Mouse (Mus musculus) stomach, postnatal 0 days (tissue): ENCODE measurements around the gene D8Ertd738e.

ENCODE experiments used
- CTCF ChIP-seq: IDR thresholded peaks from 2 replicates; pipeline ENCODE4 v1.5.1; 2016; ENCODE audit warnings: antibody characterized with exemption, low read depth, mild to moderate bottlenecking, moderate library complexity
- EP300 ChIP-seq: optimal IDR thresholded peaks from 2 replicates; pipeline ENCODE3; 2016; ENCODE audit warnings: antibody characterized with exemption

DNA sequence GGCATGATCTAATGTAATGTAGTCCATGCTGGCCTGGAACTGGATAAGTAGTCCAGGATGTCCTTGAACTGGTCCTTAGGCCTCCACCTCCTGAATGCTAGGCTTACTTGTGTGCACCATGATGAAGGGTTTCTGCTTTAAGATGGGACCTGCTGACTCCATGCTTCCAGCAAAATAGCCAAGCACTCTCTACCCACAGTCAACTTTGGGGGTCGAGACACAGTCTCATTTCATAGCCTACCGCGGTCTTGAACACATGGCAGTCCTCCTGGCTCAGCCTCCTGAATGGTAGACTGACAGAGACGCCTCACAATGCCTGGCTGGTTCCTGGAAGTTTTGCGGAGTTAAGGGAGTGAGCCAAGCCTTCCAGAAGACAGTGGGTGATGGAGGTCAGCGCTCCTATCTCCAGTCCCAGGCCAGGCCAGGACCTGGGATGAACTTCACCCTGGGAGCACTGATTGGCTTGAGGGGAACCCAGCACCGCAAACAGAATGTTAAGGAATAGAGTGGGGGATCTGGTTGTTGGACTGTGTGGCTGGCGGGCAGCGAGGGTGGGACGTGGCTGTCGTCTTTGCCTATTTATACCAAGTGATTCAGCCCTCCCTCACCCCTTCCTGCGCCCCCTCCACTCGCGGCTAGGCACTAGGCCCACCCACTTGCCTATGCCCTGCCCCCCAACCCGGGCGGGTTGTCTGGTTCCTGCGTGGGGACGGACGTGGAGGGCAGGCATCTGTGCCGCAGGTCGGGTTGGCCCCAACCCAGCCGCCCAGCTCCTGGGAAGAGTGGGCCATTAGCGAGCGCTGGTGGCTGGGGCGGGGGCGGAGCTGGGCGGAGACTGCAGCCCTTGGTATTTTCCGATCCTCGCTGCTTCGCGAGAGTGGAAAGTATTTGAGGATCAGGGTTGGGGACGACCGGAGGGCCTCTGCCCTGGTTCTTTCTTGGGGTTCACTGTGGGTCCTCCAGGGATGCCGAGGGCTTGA, 46.3 kb downstream of the D8Ertd738e start:
- no peak for TF ChIP-seq CTCF
- no peak for TF ChIP-seq EP300
